Mouse (Mus musculus) left cerebral cortex, adult 2 months (tissue): ENCODE data around the gene Ptgr1. TPM values are rescaled to one million over a fixed set of nuclear protein-coding genes. Genes with fewer than 3 reads are reported as not detected.

ENCODE experiments used
- DNase-seq, 2 experiments: peaks; one replicate each; pipeline ENCODE4 v3.0.0; 2021 to 2022; ENCODE audit warnings: low spot score in 2 of 2, mixed read lengths in 1 of 2; ENCODE audit errors: extremely low spot score in 1 of 2
- H3K27ac ChIP-seq: fragments of 200-600 bp; 2 replicates; pipeline ENCODE4 v1.8.1; 2022
- H3K4me3 ChIP-seq: fragments of 200-600 bp; 2 replicates; pipeline ENCODE4 v1.8.1; 2022
- CTCF ChIP-seq: fragments of 200-600 bp; IDR thresholded peaks from 2 replicates; pipeline ENCODE4 v1.8.1; 2022; ENCODE audit warnings: antibody characterized with exemption, mild to moderate bottlenecking, moderate library complexity
- intact Hi-C: fragments of 180-260 bp; cut with DNase I; formaldehyde crosslinking; loops from one replicate; pipeline ENCODE4 v1.15.1; 2025
- total RNA-seq, 2 experiments: library from RNA; stranded (reverse); gene quantifications; 2 replicates each; pipeline ENCODE4 v1.2.3; 2021

Ptgr1 gene
- total RNA-seq, 2 experiments from 2014 or later = 1.9 to 2.2 TPM

DNA sequence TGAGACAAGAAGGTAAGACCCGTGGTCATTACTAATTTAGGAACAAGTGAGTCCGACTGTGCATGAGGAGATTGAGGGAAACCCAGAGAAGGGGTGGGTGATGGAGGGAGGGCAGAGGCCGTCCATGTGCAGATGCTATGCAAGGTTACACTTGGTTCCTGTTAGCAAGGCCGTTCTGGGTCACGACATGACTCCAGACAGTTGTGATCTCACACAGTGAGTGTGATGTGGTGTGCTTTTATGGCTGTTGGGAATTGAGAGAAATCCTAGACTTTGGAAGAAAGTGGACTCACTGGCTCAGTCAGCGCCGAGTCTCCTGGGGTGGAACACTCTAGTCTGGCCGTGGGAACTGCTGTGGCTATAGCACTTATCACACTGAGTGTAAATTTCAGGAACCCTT is 19.3 kb upstream of the Ptgr1 start:
- intact Hi-C loops = no loop called here
- H3K27ac ChIP-seq = no peak overlapping the region

DNA sequence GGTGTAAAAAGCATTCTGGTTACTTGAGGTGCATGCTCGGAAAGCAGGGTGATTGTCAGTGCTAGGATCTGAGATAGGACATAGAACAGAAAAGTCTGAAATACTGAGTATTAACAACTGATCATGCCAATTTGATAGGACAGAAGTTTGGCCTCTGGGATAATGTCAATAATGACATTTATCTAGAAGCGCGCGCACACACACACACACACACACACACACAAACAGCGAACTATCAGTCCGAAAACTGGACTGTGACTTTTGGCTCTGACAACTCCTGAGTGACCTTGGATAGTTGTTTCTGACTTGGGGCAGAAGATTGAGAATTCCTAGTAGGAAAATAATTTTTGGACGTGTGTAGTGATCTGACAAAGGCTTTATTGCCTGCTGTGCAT is 16.9 kb upstream of the Ptgr1 start:
- no peak for DNase-seq
- peak overlapping the region; percentile 90; the same call in 1 of the 2 replicates for H3K27ac ChIP-seq
- intact Hi-C loops = loop anchor here (2.0 to 5.0 kb wide), 2 partner anchors 33 to 91 kb away; partner anchors contain the start of genes Ecpas and Gng10
- TF ChIP-seq CTCF = no peak
- peak overlapping the region; percentile 93 for H3K4me3 ChIP-seq

More for the DNA sequence above, 19.3 kb upstream of the Ptgr1 start:
- no peak overlapping the region for H3K4me3 ChIP-seq
- no peak for DNase-seq
- no peak for TF ChIP-seq CTCF

DNA sequence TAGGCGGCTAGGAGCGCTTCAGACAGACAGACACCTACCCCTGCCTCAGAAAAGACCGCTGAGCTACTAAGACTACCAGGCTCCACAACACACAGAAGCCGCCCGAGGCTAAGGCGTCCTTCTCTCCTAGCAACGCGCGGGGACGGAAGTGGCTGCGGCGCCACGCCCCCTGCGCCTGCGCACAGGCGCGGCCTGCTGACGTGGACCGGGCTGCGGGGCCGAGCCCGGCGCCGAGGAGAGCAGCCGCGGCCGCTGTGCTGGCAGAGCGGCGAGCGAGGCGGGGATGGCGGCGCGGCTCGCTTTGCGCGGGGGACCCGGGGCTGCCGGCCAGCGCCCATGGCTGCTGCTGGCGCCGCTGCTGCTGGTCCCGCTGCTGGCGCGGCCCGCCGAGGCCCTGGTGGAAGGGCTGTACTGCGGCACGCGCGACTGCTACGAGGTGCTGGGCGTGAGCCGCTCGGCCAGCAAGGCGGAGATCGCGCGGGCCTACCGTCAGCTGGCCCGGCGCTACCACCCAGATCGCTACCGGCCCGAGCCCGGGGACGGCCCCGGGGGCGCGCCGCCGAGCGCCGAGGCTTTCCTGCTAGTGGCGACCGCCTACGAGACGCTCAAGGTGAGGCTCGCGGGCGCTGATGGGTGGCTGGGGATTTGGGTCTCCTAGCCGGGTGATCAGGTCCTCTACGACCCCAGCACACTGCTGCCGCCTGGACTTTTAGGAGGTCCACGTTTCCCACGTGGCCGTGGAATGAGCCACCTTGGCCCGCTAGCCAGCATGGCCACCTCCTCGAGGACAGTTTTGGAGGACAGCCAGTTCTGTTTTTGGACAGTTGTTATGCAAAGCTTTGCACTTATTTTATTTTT is 16.3 kb upstream of the Ptgr1 start, which contains the start of gene Gm20503:
Gm20503 (plus strand) TSS at position 263 of the 858 bp plus-strand sequence.
- intact Hi-C loops = loop anchor here (2.0 to 5.0 kb wide), 2 partner anchors 34 to 90 kb away; partner anchors contain the start of genes Ecpas and Gng10
- H3K4me3 ChIP-seq = peak within 1 kb of the TSS; percentile 93
- peak within 1 kb of the TSS; percentile 90 for H3K27ac ChIP-seq
- DNase-seq = peak; percentile 93 to 94
- no peak for TF ChIP-seq CTCF

DNA sequence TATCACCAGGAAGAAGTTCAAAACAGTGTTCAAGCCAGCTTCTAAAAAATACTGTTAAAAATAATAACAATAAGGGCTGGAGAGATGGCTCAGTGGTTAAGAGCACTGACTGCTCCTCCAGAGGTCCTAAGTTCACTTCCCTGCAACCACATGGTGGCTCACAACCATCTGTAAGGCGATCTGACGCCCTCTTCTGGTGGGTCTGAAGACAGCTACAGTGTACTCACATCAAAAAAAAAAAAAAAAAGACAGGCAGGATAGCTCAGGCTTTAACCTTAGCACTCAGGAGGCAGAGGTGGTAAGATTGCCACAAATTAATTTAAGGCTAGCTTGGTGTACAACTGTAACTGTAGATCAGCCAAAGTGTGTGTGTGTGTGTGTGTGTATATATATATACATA is 13.7 kb upstream of the Ptgr1 start:
- DNase-seq = no peak
- no peak overlapping the region for H3K27ac ChIP-seq
- intact Hi-C loops = loop anchor here (5.0 kb wide), 1 partner anchor 37 kb away; the partner anchor contains the start of gene Gng10
- TF ChIP-seq CTCF = peak; percentile 31; the same call in 1 of the 2 replicates
- H3K4me3 ChIP-seq = no peak overlapping the region

DNA sequence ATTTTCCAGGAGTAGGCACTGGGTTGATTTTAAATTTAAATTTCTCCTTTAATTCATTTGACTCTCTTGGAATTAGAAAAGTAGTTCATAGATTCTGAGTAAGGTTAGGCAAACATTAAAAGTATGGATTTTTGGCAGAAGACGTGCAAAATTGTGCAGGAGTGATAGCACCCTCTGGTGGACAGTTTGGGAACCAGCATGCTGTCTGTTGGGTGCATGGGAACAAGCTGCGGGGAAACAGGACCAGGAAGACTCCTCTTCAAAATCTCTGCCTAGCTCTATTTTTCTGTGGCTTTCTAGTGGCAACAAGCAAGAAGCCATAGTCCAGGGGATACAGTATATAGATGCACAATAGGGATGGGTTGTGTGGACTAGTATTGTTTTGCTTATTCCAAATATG is 12.8 kb upstream of the Ptgr1 start:
- no peak overlapping the region for H3K4me3 ChIP-seq
- H3K27ac ChIP-seq = no peak overlapping the region
- peak; percentile 97 for TF ChIP-seq CTCF
- peak; percentile 70 to 77 for DNase-seq
- intact Hi-C loops = loop anchor here (1.0 to 5.0 kb wide), 3 partner anchors 14 to 732 kb away; partner anchors contain the start of gene Gng10

DNA sequence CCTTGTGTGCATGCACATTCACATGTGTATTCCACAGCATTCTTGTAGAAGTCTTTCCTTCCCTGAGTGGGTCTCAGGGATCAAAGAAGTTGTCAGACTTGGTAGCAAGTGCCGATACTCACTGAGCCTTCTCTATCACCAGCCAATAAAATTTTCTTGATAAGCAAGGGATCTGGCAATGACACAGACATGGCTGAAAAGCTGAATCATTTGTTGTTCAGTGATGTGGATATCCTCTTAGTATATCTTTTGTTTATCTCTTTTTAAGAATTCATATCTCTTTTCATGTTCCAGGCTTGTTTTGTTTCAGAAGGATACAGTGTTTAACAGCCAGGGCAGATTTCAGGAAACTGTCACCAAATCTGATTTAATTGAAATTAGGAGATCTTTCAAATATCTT is 11.8 kb upstream of the Ptgr1 start:
- DNase-seq = no peak
- TF ChIP-seq CTCF = no peak
- Histone ChIP-seq H3K4me3 (no peak overlapping the region), H3K27ac (no peak overlapping the region)
- intact Hi-C loops = loop anchor here (1.0 to 5.0 kb wide), 2 partner anchors 13 to 731 kb away; no protein-coding TSS in a partner anchor

DNA sequence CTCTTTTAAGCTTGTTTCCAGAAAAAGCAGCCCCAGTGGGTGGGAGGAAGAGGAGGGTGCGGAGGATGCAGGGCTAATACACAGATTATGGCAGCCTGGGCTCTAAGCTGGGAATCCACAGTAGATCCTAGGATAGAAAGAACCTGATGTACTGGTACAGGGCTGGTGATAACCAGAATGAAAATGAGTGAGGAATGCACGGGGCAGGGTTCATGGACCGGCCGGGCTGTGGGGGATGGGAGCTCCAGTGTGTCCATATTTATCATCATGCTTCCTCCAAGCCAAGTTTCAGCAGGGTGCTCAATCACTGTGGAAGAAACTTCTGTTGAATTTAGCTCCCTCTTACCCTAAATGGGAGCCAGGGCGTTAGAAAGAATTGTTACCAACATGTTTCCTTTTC is 10.2 kb upstream of the Ptgr1 start:
- Histone ChIP-seq H3K4me3 (no peak overlapping the region), H3K27ac (no peak overlapping the region)
- intact Hi-C loops = loop anchor here (5.0 kb wide), 1 partner anchor 730 kb away; no protein-coding TSS in a partner anchor
- no peak for DNase-seq
- TF ChIP-seq CTCF = no peak

DNA sequence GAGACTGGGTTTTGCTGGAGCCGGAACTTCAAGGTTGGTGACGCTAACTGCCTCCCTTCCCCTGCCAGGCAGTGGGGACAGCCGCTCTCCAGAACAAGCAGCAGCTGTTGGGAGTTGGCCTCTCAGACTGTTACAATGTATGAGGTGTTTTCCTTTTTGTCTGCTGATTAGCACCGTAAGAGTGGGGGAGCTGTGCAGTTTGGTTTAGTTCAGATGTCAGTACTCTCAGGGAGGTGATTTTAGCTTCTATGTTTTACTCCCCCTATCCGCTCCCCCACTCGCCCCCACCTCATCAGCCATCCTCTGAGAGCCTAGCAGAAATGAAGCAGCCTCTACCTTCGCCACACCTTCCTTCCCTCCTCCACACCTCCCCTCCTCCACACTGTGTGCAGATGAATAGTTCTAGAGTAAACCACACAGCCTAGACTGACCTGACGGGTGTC is 8.4 kb upstream of the Ptgr1 start:
- DNase-seq = no peak
- H3K4me3 ChIP-seq = no peak overlapping the region
- no peak overlapping the region for H3K27ac ChIP-seq
- intact Hi-C loops = loop anchor here (5.0 kb wide), 1 partner anchor 728 kb away; no protein-coding TSS in a partner anchor
- no peak for TF ChIP-seq CTCF

DNA sequence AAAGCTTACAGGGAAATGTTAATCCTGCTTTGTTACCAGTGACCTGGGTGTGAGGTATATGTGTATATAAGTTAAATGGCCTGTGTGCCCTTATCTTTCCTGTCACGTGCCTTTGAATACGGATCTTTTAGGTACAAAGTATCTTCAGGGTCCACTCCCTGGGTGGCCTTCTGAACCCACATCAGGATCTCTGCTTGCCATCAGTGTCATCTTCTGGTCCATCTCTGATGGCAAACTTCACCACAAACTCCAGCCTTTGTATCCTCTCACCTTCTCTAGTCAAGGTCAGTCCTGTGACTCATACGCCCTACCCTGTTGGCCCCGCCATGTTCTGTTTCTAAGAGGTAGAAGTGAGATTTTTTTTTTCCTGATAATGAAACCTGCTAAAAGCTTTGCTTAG is 7.8 kb upstream of the Ptgr1 start, which contains the start of gene Dnajc25:
Dnajc25 (plus strand) TSS at position 301 of the 400 bp plus-strand sequence.
- intact Hi-C loops = loop anchor here (5.0 kb wide), 1 partner anchor 727 kb away; no protein-coding TSS in a partner anchor
- no peak for DNase-seq
- Histone ChIP-seq H3K4me3 (no peak within 1 kb of the TSS), H3K27ac (no peak within 1 kb of the TSS)
- TF ChIP-seq CTCF = no peak

DNA sequence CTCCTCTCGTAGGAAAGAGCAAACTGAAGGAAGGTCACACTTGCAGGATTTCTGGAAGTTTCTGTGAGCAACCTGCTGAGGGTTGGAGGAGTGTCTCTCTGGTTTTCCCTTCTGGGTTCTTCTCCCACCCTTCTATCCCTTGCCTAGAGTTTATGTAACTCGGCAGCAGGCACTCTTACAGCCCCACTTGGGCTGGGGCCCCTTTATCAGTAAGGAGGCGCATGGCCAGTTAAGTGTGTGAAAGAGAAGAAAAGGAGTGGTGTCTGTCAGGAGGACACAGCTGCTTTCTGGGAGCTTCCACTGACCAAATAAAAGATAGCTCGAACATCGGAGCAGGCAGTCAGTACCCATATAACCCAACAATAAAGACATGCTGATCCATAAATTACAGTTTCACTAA is 5.3 kb upstream of the Ptgr1 start:
- TF ChIP-seq CTCF = no peak
- no peak overlapping the region for H3K27ac ChIP-seq
- no peak for DNase-seq
- intact Hi-C loops = no loop called here
- no peak overlapping the region for H3K4me3 ChIP-seq

DNA sequence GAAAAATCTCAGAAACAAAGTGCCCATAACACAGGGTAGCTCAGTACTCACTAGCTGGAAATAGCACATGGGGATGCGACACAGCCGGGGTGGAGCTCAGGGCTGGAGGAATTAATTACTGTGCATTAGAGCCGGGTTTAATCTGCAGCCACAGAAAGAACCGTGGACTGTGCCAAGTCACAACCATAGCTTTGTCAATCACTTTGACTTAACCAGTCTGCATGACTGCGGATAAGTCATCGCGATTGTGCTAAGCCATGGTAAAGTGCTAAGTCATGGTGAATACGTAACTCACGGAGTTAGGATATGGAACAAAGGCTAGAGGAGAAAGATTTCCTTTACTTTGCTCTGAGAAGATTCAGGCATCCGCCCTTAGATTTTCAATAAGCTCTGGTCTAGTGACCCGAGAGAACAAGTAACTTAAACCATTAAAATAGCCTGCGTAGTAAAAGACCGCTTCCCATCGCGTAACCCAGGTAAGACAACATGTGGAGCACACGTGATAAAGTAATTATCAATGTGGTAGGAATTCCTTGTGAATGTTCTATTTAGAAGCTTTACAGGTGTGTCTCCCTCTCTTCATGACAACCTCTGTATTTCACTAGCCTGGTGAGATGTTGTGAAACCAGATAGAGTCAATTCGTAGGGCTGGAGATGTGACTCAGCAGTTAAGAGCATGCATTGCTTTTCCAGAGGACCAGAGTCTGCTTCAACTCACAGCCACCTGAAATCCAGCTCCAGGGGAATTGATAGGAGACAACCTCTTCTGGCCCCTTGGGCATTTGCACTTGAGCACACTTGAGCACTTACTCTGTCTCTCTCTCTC is 3.9 kb upstream of the Ptgr1 start:
- DNase-seq = no peak
- no peak for TF ChIP-seq CTCF
- intact Hi-C loops = no loop called here
- H3K27ac ChIP-seq = no peak overlapping the region
- no peak overlapping the region for H3K4me3 ChIP-seq
